Mouse (Mus musculus): ENCODE results near the gene Grm8. TPM values are rescaled to one million over a fixed set of nuclear protein-coding genes. Genes with fewer than 3 reads are reported as not detected.
A peak's percentile ranks its signal among the peaks of the same experiment; 100 is the strongest.

Gene Grm8
- total and polyA plus RNA-seq, 3 experiments = 0.38 TPM; not detected in 2

DNA sequence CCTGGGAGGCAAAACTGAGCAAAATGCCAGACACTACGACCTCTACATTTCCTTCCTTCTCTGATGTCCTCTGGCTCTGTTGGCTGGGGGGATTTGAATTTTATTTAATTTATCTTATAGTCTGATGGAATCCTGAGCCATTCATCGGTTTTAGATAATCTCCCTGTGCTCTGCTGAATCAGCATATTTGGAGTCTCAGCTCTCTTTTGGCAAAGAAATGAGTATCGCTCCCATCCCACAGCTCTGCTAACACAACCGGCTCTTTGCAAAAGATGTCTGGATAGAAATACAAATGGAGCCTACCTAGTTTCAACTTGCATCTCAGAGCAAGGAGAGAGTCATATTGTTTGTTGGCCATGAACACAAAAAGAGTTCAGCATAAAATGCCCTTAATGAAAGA lies 388.5 kb downstream of the Grm8 start:
- ATAC-seq (ENCODE audit: extremely low read depth, insufficient number of reproducible peaks, low FRiP score, poor library complexity, severe bottlenecking) (no peak), DNase-seq (ENCODE audit: low spot score) (no peak)
- Histone ChIP-seq H3K36me3 (replicated peaks) (no peaks in the 10 kb centered on the region), H3K4me3 (ENCODE audit: low read depth, low read length) (no peak overlapping the region), H3K27me3 (ENCODE audit: insufficient read depth, low read length) (peaks cover 11% of the 10 kb centered on the region), H3K9me3 (replicated peaks) (no peaks in the 10 kb centered on the region), H3K4me1 (ENCODE audit: insufficient read depth, low read depth, low read length) (no peaks in the 10 kb centered on the region)
- no peak for TF ChIP-seq TAL1 (conservative IDR thresholded peaks at IDR 0.05; ENCODE audit: low read depth, low read length)
- TF ChIP-seq POLR2AphosphoS5 (IDR thresholded peaks at IDR 0.05; ENCODE audit: insufficient replicate concordance, low read depth, low read length) = no peak
- no peak for TF ChIP-seq CTCF (IDR thresholded peaks at IDR 0.05; ENCODE audit: low read depth, low read length)
- TF ChIP-seq GATA2 (IDR thresholded peaks at IDR 0.05; ENCODE audit: borderline replicate concordance, low read depth, low read length) = no peak
- no peak for TF ChIP-seq GATA1 (IDR thresholded peaks at IDR 0.05; ENCODE audit: borderline replicate concordance, low read length)

DNA sequence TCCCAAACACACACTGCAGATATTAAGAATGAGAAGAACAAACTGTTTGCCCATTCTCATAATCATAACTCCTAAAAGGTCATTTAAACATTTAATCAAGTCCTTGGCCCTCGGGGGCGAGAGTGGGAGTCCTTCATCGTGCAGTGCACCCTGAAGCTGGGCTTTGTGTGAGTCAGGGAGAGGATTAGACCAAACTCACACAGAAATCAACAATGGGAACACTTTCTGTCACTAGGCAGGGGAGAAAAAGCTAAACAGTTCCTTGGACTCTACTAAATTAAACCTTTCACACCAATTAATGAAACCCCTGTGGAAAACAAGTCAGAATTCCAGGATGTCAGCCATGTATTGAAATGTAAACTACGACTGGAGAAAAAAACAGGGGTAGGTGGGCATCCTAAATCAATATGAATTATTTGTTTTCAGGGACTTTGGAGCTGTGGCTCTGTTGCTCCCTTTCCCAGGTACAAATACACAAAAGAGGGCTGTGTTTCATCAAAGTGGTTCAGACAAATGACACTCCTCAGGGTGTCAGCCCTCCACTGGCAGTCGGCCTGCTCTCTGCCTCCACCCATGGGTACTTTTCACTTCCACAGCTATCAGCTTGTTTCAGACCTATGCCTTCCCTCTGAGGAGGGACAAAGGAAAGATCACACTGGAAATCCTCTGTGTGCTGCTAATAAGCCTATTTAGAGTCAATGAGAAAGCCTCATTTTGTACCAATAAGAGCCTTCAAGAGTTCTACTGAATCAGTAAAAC lies 389.1 kb downstream of the Grm8 start:
- ATAC-seq (ENCODE audit: extremely low read depth, insufficient number of reproducible peaks, low FRiP score, poor library complexity, severe bottlenecking) (no peak), DNase-seq (ENCODE audit: low spot score) (no peak)
- Histone ChIP-seq H3K9me3 (replicated peaks) (no peaks in the 10 kb centered on the region), H3K4me1 (ENCODE audit: insufficient read depth, low read depth, low read length) (no peaks in the 10 kb centered on the region), H3K27me3 (ENCODE audit: insufficient read depth, low read length) (peaks cover 11% of the 10 kb centered on the region), H3K4me3 (ENCODE audit: low read depth, low read length) (no peak overlapping the region), H3K36me3 (replicated peaks) (no peaks in the 10 kb centered on the region)
- no peak for TF ChIP-seq TAL1 (conservative IDR thresholded peaks at IDR 0.05; ENCODE audit: low read depth, low read length)
- no peak for TF ChIP-seq POLR2AphosphoS5 (IDR thresholded peaks at IDR 0.05; ENCODE audit: insufficient replicate concordance, low read depth, low read length)
- no peak for TF ChIP-seq CTCF (IDR thresholded peaks at IDR 0.05; ENCODE audit: low read depth, low read length)

DNA sequence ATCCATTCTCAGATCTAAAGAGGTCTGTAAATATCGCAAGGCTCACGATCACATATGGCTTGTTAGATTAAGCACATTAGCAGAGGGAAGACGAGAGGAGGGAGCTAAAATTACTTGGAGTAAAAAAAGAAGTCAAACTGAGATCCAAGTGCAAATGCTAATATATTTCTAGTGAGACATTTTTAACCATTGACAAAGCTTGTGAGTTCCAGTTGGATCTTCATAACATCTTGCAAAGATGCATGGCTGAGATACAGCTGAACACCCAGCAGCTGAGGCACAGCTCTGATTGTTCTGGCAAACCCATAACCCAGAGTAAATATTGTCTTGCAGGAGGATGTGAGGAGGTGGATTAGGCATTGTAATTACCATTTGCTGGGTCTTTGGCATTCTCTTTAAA lies 445.6 kb downstream of the Grm8 start:
- DNase-seq (ENCODE audit: low spot score) (no peak), ATAC-seq (ENCODE audit: extremely low read depth, insufficient number of reproducible peaks, low FRiP score, poor library complexity, severe bottlenecking) (no peak)
- Histone ChIP-seq H3K9me3 (replicated peaks) (no peaks in the 10 kb centered on the region), H3K4me3 (ENCODE audit: low read depth, low read length) (no peak overlapping the region), H3K27me3 (ENCODE audit: insufficient read depth, low read length) (peaks cover 2% of the 10 kb centered on the region; the same call in 1 of the 2 replicates), H3K4me1 (ENCODE audit: insufficient read depth, low read depth, low read length) (no peaks in the 10 kb centered on the region), H3K36me3 (replicated peaks) (no peaks in the 10 kb centered on the region)
- TF ChIP-seq GATA2 (IDR thresholded peaks at IDR 0.05; ENCODE audit: borderline replicate concordance, low read depth, low read length) (no peak), GATA1 (IDR thresholded peaks at IDR 0.05; ENCODE audit: borderline replicate concordance, low read length) (no peak), CTCF (IDR thresholded peaks at IDR 0.05; ENCODE audit: low read depth, low read length) (no peak), POLR2AphosphoS5 (IDR thresholded peaks at IDR 0.05; ENCODE audit: insufficient replicate concordance, low read depth, low read length) (no peak), TAL1 (conservative IDR thresholded peaks at IDR 0.05; ENCODE audit: low read depth, low read length) (no peak)

DNA sequence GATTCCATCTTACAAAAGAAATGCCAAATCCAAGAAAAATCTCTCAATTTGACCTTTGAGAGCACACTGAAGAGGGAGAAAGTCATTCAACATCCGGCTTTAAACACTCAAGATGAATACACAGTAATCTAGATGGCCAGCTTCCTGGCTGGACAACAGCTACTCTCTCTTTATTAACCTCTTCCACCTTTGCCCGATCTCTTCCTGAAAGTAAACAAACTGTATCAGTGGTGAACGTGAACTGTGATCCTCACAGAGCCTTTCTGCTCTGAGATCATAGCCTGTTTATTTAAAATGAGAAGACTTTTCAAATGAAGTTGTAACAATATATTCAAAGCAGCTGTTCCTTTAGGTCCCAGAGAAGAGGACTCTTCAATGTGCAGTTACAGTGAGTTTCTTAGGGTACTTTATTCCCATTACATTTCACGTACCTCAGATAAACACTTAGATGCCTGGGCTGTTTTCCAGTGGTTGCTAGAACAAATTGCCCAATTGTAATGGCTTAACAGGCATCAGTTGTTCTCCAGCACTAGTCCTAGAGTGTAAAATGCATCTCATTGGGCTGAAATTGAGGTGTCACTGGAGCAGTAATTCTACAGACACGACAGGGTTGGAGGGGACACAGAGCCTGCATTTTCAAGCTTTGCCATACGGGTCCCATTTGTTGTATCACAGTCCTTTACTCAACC lies 473.1 kb downstream of the Grm8 start:
- DNase-seq (ENCODE audit: low spot score) = no peak
- Histone ChIP-seq H3K4me3 (ENCODE audit: low read depth, low read length) (no peak overlapping the region), H3K4me1 (ENCODE audit: insufficient read depth, low read depth, low read length) (0 out of 2 replicates have a peak, but pooled peaks cover 2% of the 10 kb centered on the region), H3K9me3 (replicated peaks) (no peaks in the 10 kb centered on the region), H3K36me3 (replicated peaks) (no peaks in the 10 kb centered on the region), H3K27me3 (ENCODE audit: insufficient read depth, low read length) (peaks cover 4% of the 10 kb centered on the region; the same call in 1 of the 2 replicates)
- TF ChIP-seq TAL1 (conservative IDR thresholded peaks at IDR 0.05; ENCODE audit: low read depth, low read length) (no peak), GATA2 (IDR thresholded peaks at IDR 0.05; ENCODE audit: borderline replicate concordance, low read depth, low read length) (no peak), GATA1 (IDR thresholded peaks at IDR 0.05; ENCODE audit: borderline replicate concordance, low read length) (no peak), POLR2AphosphoS5 (IDR thresholded peaks at IDR 0.05; ENCODE audit: insufficient replicate concordance, low read depth, low read length) (no peak), CTCF (IDR thresholded peaks at IDR 0.05; ENCODE audit: low read depth, low read length) (no peak)
- ATAC-seq (ENCODE audit: extremely low read depth, insufficient number of reproducible peaks, low FRiP score, poor library complexity, severe bottlenecking) = no peak

DNA sequence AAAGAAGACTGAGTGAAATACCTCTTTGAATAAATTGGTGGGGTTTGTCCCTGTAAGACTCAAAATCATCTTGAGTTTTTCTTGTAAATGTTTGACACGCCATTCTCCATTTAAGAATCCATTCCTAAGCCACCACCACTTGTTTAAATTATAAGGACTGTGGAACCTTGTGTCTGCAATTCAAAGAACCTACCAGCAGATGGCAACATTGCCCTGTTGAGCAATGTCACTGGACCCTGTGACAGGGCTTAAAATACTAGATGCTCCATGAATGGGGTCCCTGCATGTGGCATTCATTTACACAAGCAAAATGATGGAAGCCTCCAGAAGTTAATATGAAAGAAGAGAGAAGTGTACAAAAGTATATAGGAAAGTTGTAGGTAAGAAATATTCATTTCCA lies 477.5 kb downstream of the Grm8 start:
- H3K27me3 ChIP-seq (ENCODE audit: insufficient read depth, low read length) = peaks cover 4% of the 10 kb centered on the region; the same call in 1 of the 2 replicates
- H3K9me3 ChIP-seq (replicated peaks) = no peaks in the 10 kb centered on the region
- 0 out of 2 replicates have a peak, but pooled peaks cover 2% of the 10 kb centered on the region for H3K4me1 ChIP-seq (ENCODE audit: insufficient read depth, low read depth, low read length)
- H3K4me3 ChIP-seq (ENCODE audit: low read depth, low read length) = no peak overlapping the region
- DNase-seq (ENCODE audit: low spot score) (no peak), ATAC-seq (ENCODE audit: extremely low read depth, insufficient number of reproducible peaks, low FRiP score, poor library complexity, severe bottlenecking) (no peak)
- TF ChIP-seq POLR2AphosphoS5 (IDR thresholded peaks at IDR 0.05; ENCODE audit: insufficient replicate concordance, low read depth, low read length) (no peak), CTCF (IDR thresholded peaks at IDR 0.05; ENCODE audit: low read depth, low read length) (peak; percentile 60)
- no peaks in the 10 kb centered on the region for H3K36me3 ChIP-seq (replicated peaks)

DNA sequence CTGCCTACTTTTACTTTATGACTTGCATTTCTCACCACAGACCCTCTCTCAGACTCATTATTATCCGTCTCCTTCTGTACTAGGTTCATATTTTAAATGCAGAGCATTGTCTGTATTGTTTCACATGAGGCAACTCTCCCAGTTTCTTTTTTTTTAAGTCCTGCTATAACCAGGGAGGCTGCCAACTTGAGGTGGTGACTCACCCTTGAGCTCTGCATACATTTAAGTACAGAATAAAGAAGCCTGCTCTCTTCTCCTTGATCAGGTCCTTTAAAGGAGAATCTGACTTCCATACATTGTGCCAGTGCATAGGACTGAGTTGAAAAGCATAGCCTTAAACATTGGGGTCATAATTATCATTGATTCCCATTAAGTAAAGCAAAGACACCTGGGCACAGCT lies 488.5 kb downstream of the Grm8 start:
- DNase-seq (ENCODE audit: low spot score) = no peak
- no peak overlapping the region for H3K4me3 ChIP-seq (ENCODE audit: low read depth, low read length)
- H3K9me3 ChIP-seq (replicated peaks) = no peaks in the 10 kb centered on the region
- no peaks in the 10 kb centered on the region for H3K36me3 ChIP-seq (replicated peaks)
- H3K27me3 ChIP-seq (ENCODE audit: insufficient read depth, low read length) = no peaks in the 10 kb centered on the region; the same call in 1 of the 2 replicates
- TF ChIP-seq GATA2 (IDR thresholded peaks at IDR 0.05; ENCODE audit: borderline replicate concordance, low read depth, low read length) = no peak
- H3K4me1 ChIP-seq (ENCODE audit: insufficient read depth, low read depth, low read length) = no peaks in the 10 kb centered on the region
- ATAC-seq (ENCODE audit: extremely low read depth, insufficient number of reproducible peaks, low FRiP score, poor library complexity, severe bottlenecking) = no peak
